Mouse (Mus musculus): ENCODE results near the gene Papss2. TPM values are rescaled to one million over a fixed set of nuclear protein-coding genes. Genes with fewer than 3 reads are reported as not detected.
"Not testable (repeated sequence)": the region's sequence is repeated elsewhere in the genome, so short reads cannot be mapped to it uniquely, and the experiment has no call there.

The Papss2 gene
- polyA plus RNA-seq, 1 experiment: 2.2 TPM

GRCm38 (mm10) chr19:32683081-32683480 is 87.5 kb downstream of the Papss2 start:
- no peak for TF ChIP-seq POLR2A (IDR thresholded peaks at IDR 0.05; ENCODE audit: borderline replicate concordance, low read depth, low read length)
- no peak for TF ChIP-seq CTCF (IDR thresholded peaks at IDR 0.05; ENCODE audit: low read depth, low read length)
- no peak overlapping the region for H3K4me3 ChIP-seq (ENCODE audit: insufficient read depth, low read length)
- H3K27ac ChIP-seq (ENCODE audit: insufficient read depth, low read depth, low read length): no peak overlapping the region
- H3K4me1 ChIP-seq (ENCODE audit: control insufficient read depth, insufficient read depth, low read length): no peaks in the 10 kb centered on the region

- H3K27ac ChIP-seq (ENCODE audit: insufficient read depth, low read depth, low read length): no peak overlapping the region
- TF ChIP-seq CTCF (IDR thresholded peaks at IDR 0.05; ENCODE audit: low read depth, low read length): no peak
- TF ChIP-seq POLR2A (IDR thresholded peaks at IDR 0.05; ENCODE audit: borderline replicate concordance, low read depth, low read length): no peak
- no peaks in the 10 kb centered on the region for H3K4me1 ChIP-seq (ENCODE audit: control insufficient read depth, insufficient read depth, low read length)
- H3K4me3 ChIP-seq (ENCODE audit: insufficient read depth, low read length): no peak overlapping the region
Observed at GRCm38 (mm10) chr19:32687721-32688120, 92.1 kb downstream of the Papss2 start.

GRCm38 (mm10) chr19:32688227-32688626 is 92.6 kb downstream of the Papss2 start:
- not testable (repeated sequence) for H3K4me1 ChIP-seq (ENCODE audit: control insufficient read depth, insufficient read depth, low read length); H3K4me3 ChIP-seq (ENCODE audit: insufficient read depth, low read length); H3K27ac ChIP-seq (ENCODE audit: insufficient read depth, low read depth, low read length)

GRCm38 (mm10) chr19:32689724-32690123 is 94.1 kb downstream of the Papss2 start:
- no peaks in the 10 kb centered on the region for H3K4me1 ChIP-seq (ENCODE audit: control insufficient read depth, insufficient read depth, low read length)
- H3K27ac ChIP-seq (ENCODE audit: insufficient read depth, low read depth, low read length): no peak overlapping the region
- TF ChIP-seq CTCF (IDR thresholded peaks at IDR 0.05; ENCODE audit: low read depth, low read length) (no peak), POLR2A (IDR thresholded peaks at IDR 0.05; ENCODE audit: borderline replicate concordance, low read depth, low read length) (no peak)
- H3K4me3 ChIP-seq (ENCODE audit: insufficient read depth, low read length): no peak overlapping the region

GRCm38 (mm10) chr19:32696674-32697073 is 101.1 kb downstream of the Papss2 start:
- no peak for TF ChIP-seq POLR2A (IDR thresholded peaks at IDR 0.05; ENCODE audit: borderline replicate concordance, low read depth, low read length)
- H3K27ac ChIP-seq (ENCODE audit: insufficient read depth, low read depth, low read length): no peak overlapping the region
- H3K4me3 ChIP-seq (ENCODE audit: insufficient read depth, low read length): no peak overlapping the region
- H3K4me1 ChIP-seq (ENCODE audit: control insufficient read depth, insufficient read depth, low read length): no peaks in the 10 kb centered on the region

- TF ChIP-seq POLR2A (IDR thresholded peaks at IDR 0.05; ENCODE audit: borderline replicate concordance, low read depth, low read length) (no peak), CTCF (IDR thresholded peaks at IDR 0.05; ENCODE audit: low read depth, low read length) (no peak)
Observed at GRCm38 (mm10) chr19:32702191-32702590, 106.6 kb downstream of the Papss2 start.

GRCm38 (mm10) chr19:32708996-32709395 is 113.4 kb downstream of the Papss2 start:
- Histone ChIP-seq H3K4me3 (ENCODE audit: insufficient read depth, low read length) (no peak overlapping the region), H3K27ac (ENCODE audit: insufficient read depth, low read depth, low read length) (no peak overlapping the region), H3K4me1 (ENCODE audit: control insufficient read depth, insufficient read depth, low read length) (peaks cover 11% of the 10 kb centered on the region; the same call in 1 of the 2 replicates)
- no peak for TF ChIP-seq CTCF (IDR thresholded peaks at IDR 0.05; ENCODE audit: low read depth, low read length)
- no peak for TF ChIP-seq POLR2A (IDR thresholded peaks at IDR 0.05; ENCODE audit: borderline replicate concordance, low read depth, low read length)

More at GRCm38 (mm10) chr19:32702191-32702590, 106.6 kb downstream of the Papss2 start:
- Histone ChIP-seq H3K27ac (ENCODE audit: insufficient read depth, low read depth, low read length) (no peak overlapping the region), H3K4me3 (ENCODE audit: insufficient read depth, low read length) (no peak overlapping the region), H3K4me1 (ENCODE audit: control insufficient read depth, insufficient read depth, low read length) (peaks cover 10% of the 10 kb centered on the region)

- Histone ChIP-seq H3K27ac (ENCODE audit: insufficient read depth, low read depth, low read length) (no peak overlapping the region), H3K4me1 (ENCODE audit: control insufficient read depth, insufficient read depth, low read length) (peaks cover 10% of the 10 kb centered on the region; the same call in 1 of the 2 replicates), H3K4me3 (ENCODE audit: insufficient read depth, low read length) (no peak overlapping the region)
- TF ChIP-seq CTCF (IDR thresholded peaks at IDR 0.05; ENCODE audit: low read depth, low read length) (no peak), POLR2A (IDR thresholded peaks at IDR 0.05; ENCODE audit: borderline replicate concordance, low read depth, low read length) (no peak)
Observed at GRCm38 (mm10) chr19:32710288-32710687, 114.7 kb downstream of the Papss2 start.

GRCm38 (mm10) chr19:32711761-32712541 is 116.4 kb downstream of the Papss2 start:
- H3K4me1 ChIP-seq (ENCODE audit: control insufficient read depth, insufficient read depth, low read length): peaks cover 10% of the 10 kb centered on the region; the same call in 1 of the 2 replicates
- peak overlapping the region; percentile 92 for H3K4me3 ChIP-seq (ENCODE audit: insufficient read depth, low read length)
- TF ChIP-seq POLR2A (IDR thresholded peaks at IDR 0.05; ENCODE audit: borderline replicate concordance, low read depth, low read length): 0 out of 2 replicates have a peak, but pooled peaks have one; percentile 13
- no peak for TF ChIP-seq CTCF (IDR thresholded peaks at IDR 0.05; ENCODE audit: low read depth, low read length)
- H3K27ac ChIP-seq (ENCODE audit: insufficient read depth, low read depth, low read length): peak overlapping the region; percentile 36

- Histone ChIP-seq H3K4me3 (ENCODE audit: insufficient read depth, low read length) (peak overlapping the region; percentile 92), H3K4me1 (ENCODE audit: control insufficient read depth, insufficient read depth, low read length) (peaks cover 10% of the 10 kb centered on the region; the same call in 1 of the 2 replicates), H3K27ac (ENCODE audit: insufficient read depth, low read depth, low read length) (0 out of 2 replicates have a peak overlapping the region, but pooled peaks have one; percentile 24)
- TF ChIP-seq CTCF (IDR thresholded peaks at IDR 0.05; ENCODE audit: low read depth, low read length): no peak
- TF ChIP-seq POLR2A (IDR thresholded peaks at IDR 0.05; ENCODE audit: borderline replicate concordance, low read depth, low read length): no peak
Observed at GRCm38 (mm10) chr19:32712588-32713042, 117.0 kb downstream of the Papss2 start.
